Mouse (Mus musculus) urinary bladder, postnatal 4 days (tissue): ENCODE measurements around the gene Uba1y.
"Not testable (repeated sequence)": the region's sequence is repeated elsewhere in the genome, so short reads cannot be mapped to it uniquely, and the experiment has no call there.

Experiments
- DNase-seq, 2 experiments: peaks; one replicate each; pipeline ENCODE4 v3.0.0; 2021 to 2022; ENCODE audit warnings: low spot score in 2 of 2

Gene Uba1y

DNA sequence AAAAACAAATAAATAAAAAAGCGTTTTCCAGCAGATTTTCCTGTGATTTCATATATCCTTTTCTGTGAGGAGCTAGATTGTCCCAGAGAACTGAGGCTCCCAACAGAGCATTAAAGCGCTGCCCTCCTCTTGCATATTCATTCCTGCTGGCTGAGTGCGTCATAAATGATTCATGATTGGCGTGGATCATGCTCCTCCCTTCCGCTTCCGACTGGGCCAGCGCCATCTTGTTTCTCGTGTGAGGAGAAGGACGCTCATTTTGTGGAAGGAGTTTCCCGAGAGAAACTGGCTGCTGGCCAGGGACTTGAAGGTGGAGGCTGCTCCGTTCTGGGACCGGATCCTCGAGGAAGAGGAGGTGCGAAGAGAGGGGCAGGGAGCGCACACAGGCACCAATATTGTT, at the start of gene Uba1y:
TSS of gene Uba1y (plus strand) at position 254 of the 400 bp plus-strand sequence.
- DNase-seq: no peak

DNA sequence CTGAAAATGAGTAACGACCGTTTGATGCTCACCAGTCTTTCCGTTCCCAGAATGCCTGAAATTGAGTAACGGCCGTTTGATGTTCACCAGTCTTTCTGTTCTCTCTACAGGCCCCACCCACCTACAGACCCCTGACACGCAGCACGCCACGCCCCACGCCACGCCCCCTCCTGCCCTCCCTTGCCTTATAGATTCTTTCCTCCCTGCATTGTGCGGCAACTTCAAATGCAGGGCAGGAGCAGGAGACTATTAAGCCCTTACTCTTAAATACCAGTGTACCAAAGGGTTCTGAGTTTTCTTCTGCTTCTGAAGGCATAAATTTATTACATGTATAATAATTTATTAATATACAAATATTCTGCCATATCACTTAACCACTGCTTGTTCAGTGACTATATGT, 21.1 kb upstream of the Uba1y start, which contains the start of gene Zfy1:
TSS of gene Zfy1 (minus strand) at position 101 of the 400 bp plus-strand sequence.
- not testable (repeated sequence) for DNase-seq

DNA sequence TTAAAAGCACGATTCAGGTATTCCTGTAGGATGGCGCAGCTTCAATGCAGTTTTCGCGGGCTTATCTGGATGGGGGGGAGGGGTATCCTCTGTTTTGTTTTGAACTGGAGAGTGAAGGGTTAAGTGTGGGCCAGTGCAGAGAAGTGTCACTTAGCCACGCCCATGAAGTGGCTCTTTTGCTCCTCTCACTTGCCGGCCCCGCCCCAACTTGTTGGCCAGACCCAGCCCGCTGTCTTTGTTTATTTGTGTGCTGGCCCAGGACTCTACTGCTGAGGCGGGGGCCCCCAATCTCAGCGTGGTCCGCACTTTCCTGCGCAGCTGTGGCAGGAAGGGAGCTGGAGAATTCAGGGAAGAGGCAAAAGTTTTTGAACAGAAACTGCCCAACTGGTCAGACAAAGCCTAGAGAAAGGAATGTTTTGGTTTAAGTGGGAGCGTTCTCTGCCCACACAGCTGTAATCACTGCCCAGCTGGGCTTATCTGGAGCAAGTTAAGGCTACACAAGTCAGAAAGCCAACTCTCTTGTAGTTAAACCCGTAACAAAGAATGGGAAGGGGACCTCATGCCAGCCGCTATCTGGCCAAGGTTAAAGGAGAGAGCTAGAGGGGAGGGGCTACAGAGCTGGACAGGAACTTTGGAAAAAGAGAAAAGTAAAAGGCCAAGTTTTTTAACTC, 9.3 kb upstream of the Uba1y start:
- peak in 1 of 2 experiments; percentile 58 for DNase-seq

DNA sequence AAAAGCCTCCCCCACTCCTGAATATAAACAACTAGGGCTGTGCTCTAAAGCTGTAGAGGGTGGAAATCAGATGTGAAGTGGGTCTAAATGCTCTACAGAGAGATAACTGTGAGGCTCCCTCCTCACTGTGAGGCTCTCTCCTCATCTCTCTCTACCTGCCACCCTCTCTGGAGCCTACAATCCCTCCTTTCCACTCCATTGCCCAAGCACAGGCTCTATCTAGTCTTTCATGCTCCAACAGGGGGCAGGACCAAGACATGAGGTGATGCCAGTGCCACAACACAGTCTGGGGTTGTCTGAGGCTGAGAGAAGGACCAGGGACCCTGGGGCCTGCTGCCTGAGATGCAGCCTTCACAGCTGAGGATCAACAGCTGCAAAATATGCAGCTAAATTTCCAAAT, 54.0 kb downstream of the Uba1y start:
- no peak for DNase-seq

DNA sequence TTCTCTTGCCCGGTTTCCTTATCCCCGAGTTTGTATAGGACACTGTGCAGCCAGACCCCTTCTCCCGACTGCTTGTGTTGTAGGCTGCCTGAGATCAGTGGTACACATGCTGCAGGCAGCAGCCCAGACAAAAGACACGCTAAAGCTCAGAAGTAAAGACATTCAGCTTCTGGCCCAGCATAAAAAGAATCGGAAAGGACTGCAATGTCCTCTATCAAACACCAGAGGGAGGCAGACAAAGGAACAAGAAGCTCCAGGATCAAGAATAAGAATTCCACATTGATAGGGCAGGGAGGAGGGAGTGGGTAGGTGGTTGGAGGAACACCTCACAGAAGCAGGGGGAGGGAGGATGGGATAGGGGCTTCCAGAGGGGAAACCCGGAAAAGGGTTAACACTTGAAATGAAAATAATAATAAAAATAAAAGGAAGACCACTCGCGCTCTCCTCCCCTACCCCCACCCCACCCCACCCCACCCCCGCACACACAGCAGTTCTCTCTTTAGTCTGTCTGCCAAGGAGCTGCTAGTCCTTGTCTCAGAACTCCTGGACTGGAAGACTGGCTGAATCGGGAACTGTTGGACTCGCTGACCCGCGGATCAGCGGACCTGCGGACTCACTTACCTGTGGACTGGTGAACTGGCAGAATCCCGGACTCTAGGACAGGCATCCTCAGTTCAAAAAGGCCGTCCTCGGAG, 54.6 kb downstream of the Uba1y start:
- DNase-seq: no peak
